Mouse (Mus musculus) central nervous system, embryonic 18 days (tissue): ENCODE results near the gene Mis18a. TPM values are rescaled to one million over a fixed set of nuclear protein-coding genes. Genes with fewer than 3 reads are reported as not detected.

Experiments used
- polyA plus RNA-seq: library from polyadenylated mRNA; depleted of rRNA; stranded (reverse); fragments of >200 nt; gene quantifications from 2 replicates; pipeline ENCODE4 v1.2.3, GENCODE M21; 2012; rRNA removed

Gene Mis18a
- polyA plus RNA-seq = 31.1 and 32.3 TPM in 2 replicates

GRCm38 (mm10) chr16:90727233-90728115, at the start of gene Mis18a:
Gene Mis18a, minus strand, starts transcription at chr16:90727404.

GRCm38 (mm10) chr16:90738092-90738956, 11.1 kb upstream of the Mis18a start, which contains the start of gene Mrap:
Gene Mrap, plus strand, starts transcription at chr16:90738207.

Other genes with a start within 250 kb of the Mis18a start
- 0.28 and 0.72 TPM in 2 replicates for gene Mrap, start 10.8 kb upstream of the Mis18a start, polyA plus RNA-seq
- 7.4 and 7.9 TPM in 2 replicates for gene Urb1, start 83.0 kb upstream of the Mis18a start, polyA plus RNA-seq
- gene Eva1c, start 99.3 kb upstream of the Mis18a start, polyA plus RNA-seq = 2.4 and 2.5 TPM in 2 replicates
- 34.1 and 36.7 TPM in 2 replicates for gene Cfap298, start 207.7 kb upstream of the Mis18a start, polyA plus RNA-seq